Mouse (Mus musculus): ENCODE data around the gene Rgsl1.

The Rgsl1 gene

DNA sequence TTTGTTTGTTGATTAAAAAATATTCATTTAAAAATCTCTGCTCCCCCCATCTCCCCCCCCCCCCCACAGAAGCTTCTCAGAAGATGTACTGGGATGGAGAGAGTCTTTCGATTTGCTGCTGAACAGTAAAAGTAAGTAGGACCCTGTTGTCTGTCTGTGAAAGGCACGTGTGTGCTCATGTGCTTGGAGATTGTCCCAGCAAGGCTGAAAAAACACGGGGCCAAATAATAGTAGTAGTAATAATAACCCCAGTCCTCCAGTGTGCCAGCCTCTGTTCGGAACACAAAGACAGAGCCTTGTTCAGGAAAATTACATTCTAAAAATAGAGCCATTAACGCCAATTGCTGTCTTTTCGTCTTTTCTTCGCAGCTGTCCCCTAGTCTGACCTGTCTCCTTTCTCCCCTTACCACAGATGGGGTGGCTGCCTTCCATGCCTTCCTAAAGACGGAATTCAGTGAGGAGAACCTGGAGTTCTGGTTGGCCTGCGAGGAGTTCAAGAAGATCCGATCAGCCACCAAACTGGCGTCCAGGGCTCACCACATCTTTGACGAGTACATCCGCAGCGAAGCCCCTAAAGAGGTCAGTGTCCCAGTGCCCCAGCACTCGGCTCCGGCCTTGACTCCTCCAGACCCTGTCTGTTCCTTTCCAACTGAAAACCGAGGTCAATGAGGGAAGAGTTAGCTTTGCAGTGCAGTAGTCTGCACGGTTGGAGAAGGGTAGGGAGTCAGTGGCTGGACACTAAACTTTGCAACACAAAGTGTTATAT, 102.2 kb downstream of the Rgsl1 start:
- CTCF ChIA-PET: interaction anchor here (0.6 kb wide), 1 partner anchor 188 kb away, joined by 9 read pairs; no protein-coding TSS in a partner anchor

DNA sequence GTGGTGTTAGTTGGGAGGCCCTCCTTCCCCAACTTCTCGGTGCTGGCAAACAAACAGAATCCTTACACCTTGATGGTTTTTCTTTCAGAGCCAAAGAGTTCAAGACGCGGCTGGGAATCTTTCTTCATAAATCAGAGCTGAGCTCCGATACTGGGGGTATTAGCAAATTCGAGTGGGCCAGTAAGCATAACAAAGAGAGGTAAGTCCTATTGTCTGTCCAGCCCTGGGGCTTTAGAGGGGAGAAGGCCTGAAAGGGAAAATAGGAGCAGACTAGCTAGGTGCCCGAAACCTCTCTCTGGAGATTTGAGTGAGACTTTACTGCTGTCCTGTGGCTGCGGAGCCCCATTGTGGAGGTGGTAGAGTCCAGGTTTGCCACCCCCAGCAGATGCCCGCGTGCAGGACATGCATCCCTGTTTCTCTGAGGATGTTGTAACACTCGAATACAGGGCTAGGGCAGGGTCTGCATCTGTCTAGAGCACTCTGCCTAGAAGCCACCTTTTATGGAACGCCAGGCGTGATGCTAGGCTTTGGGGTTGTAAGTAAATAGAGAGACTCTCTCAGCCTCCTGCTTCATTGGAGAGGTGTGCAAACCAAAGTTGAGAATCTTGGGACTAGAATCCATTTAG, 103.1 kb downstream of the Rgsl1 start:
- CTCF ChIA-PET: no interaction called here

DNA sequence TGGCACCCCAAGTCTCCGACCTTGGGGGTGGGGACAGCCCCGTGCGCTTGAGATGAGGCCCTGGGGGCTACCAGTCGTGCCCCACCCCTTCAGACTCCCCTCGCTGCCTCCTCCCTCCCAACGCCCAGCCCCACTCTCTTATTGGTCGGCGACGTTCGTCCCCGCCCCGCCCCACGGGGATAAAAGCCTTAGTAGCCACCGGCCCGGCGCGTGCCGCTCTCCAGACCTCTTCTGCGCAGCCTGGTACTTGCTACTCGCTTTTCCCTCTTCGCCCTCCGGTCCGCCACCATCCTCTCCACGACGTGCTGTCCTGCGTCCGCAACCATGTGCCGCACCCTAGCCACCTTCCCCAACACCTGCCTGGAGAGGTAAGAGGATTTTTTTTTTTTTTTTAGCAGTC, 103.8 kb downstream of the Rgsl1 start, which contains the start of gene Rgs16:
Rgs16 (plus strand) TSS at position 205 of the 400 bp plus-strand sequence.
- CTCF ChIA-PET: interaction anchor here (0.7 kb wide), 1 partner anchor 1880 kb away, joined by 5 read pairs; no protein-coding TSS in a partner anchor

DNA sequence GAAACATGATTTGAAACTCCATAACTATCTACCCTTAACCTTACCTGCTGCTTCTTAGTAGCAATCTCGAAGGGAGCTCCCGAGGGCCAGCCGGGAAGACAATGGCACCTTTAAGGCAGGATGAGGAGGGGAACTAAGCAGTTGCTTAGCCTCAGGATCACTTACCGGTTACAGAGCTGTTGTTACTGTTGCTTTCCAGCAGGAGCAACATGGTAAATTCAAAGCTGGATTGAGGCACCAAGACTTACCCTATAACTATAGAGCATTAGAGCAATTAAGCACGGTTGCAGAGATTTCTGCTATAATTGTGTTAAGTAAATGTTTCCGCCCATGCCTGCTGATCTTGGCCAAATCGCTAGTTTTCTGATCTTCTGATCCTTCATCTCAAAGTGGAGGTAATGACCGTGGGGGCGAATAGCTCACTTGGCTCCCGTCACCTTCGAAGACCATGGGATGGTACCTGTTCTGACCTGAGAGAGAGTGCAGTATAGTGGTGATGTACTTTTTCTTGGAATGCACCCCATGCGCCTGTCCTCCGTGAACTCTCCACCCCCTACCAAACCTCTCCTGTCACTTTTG, 104.4 kb downstream of the Rgsl1 start:
- CTCF ChIA-PET: interaction anchor here (0.7 kb wide), 1 partner anchor 1881 kb away, joined by 5 read pairs; no protein-coding TSS in a partner anchor

DNA sequence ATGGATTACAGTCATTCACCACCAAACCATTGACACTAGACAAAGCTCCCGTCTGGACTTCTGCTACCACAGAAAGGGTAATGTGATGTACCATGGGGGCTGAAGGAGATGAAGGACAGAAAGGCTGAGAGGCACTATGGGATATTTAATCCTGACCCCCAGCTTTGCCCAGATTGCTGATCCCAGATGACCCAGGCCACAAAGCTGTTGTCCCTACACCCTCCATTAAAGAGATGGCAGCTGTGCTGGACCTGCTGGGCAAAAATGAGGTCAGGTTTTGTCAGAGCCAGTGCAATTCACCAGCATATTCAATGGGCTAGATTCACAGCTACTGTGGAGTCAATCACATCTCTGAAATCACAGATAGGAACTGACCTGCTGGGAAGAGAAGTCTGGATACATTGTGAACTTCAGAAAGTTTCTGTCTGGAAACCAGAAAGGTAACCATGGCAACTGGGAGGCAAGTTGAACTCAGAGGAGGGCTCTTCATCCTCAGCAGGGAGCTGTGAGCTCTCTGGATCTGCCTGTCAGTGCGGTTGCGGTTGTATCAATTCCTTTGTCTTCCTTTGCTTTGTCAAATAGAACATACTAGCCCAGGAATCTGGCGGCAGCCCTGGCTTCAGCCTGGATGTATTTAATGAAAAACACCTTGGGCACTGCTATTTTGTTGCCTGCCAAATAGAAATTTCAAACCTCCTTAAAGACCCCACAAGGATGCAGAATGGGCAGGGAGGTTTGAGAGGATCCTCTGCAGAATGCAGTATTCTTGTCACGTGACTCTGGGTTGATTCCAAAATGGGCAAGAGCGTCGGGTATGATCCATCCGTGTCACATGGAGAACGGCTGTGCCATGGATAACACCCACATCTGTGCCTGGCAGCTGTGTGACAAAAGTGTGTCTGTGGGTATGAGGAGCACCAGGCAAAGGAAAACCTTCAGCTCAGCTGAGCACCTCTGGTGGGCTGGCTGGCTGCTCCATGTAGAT, 106.5 kb downstream of the Rgsl1 start:
- CTCF ChIA-PET: no interaction called here

- CTCF ChIA-PET: interaction anchor here (0.6 kb wide), 1 partner anchor 105 kb away, joined by 4 read pairs; no protein-coding TSS in a partner anchor
Observed at GRCm38 (mm10) chr1:153736096-153736495, 107.8 kb downstream of the Rgsl1 start.

DNA sequence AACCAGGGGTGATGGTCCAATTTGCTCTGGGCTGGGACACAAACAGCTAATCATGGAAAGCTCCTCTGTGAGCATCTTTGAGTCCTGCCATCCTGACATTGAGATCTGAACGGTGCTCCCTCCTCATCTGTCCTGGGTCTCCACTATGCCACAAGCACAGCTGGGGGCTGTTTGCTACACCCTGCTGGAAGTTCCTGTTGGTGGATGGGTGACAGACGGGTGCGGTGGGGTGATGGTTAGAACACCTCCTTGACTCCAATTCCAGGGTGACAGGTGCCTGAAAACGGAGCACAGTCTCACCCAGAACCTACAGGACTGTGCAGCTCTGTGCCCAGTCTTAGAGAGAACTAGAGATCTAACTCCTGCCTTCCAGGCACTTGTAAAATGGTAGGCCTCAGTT, 109.1 kb downstream of the Rgsl1 start:
- CTCF ChIA-PET: interaction anchor here (0.7 kb wide), 1 partner anchor 17 kb away, joined by 9 read pairs; no protein-coding TSS in a partner anchor

DNA sequence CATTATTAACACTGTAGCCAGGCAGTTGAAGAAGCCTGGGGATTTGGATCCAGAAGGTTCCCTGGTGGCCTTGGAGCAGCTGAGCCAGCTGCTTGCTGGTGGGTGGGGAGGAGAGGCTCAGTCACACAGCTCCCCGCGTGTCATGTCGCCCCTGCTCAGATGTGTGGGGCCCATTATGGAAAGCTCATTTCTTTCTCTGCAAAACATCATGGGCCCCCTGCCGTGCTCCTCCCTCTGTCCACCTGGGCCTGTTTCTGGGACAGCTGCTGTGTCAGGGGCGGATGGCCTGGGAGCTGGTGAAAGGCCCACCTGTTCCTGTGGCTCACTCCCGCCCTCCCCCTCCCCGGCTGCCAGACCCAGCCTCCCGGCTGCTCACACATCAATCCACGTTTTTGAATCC, 110.8 kb downstream of the Rgsl1 start:
- CTCF ChIA-PET: no interaction called here

DNA sequence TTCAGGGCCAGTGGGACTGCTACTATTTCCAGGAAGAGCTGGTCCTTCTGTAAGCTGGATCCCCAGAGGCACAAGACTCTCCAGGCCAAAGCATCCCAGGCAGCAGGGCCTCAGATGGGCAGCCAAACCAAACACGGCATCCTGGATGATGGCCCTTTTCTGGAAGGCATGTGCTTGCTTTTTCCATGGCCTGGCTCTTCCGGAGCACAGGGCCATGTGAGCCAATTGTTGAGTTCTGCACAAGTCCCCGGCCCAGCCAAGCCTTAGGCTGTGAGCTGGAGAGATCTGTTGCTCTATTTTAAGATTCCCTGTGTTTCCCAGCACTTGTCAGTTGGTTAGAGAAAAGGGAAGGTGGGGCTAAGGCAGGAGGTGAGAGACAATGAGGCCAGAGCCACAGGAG, 113.3 kb downstream of the Rgsl1 start:
- CTCF ChIA-PET: no interaction called here

DNA sequence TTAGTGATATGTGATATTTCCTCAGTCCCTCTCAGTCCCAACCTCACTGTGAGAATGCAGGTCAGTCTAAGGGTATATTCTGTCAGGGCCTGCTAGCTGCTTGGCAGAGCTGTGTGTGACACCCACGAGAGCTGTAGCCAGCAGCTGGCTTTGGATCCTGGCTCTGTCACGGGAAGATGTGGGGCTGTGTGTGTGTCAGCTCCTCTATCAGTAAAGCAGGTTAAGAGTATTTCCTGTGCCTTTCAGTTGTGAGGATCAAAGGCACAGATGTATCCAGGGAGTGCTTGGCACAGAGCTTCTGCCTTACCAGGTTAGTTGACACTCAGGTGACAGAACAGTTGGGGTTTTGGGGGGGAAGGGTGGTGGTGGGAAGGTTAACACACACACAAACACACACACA, 114.1 kb downstream of the Rgsl1 start:
- CTCF ChIA-PET: no interaction called here

Measured in spleen, embryonic (tissue).